In genomic region chr2:167772834-167773233, GRCm38 (mm10) we compare ENCODE assay signal across 15 mouse cellular contexts.
"Had no signal": no experiment of that assay in that cellular context is flagged by ENCODE, and none has a peak within 500 bp of the region (broad histone marks: within the 10 kb centered on the region; RNA-seq: fewer than 3 reads in every experiment).

No protein-coding gene starts in this region.

- H3K4me3 ChIP-seq: kidney, embryonic 15.5 days; limb, embryonic 12.5 days; midbrain, embryonic 12.5 days; myocyte; neural tube, embryonic 15.5 days had no signal

- ATAC-seq: intestine, embryonic 16.5 days; midbrain, embryonic 16.5 days had no signal

- H3K27ac ChIP-seq: kidney, embryonic 15.5 days; limb, embryonic 12.5 days; liver, embryonic 14.5 days; midbrain, embryonic 12.5 days; neural tube, embryonic 15.5 days had no signal

- DNase-seq: kidney, adult 2 months; kidney, postnatal 14 days; layer of hippocampus, postnatal 36 days; liver; lung, embryonic 14.5 days; lung, postnatal 14 days; thymus, postnatal 36 days had no signal
